Mouse (Mus musculus): ENCODE measurements around the gene Cdkn1a. TPM values are rescaled to one million over a fixed set of nuclear protein-coding genes. Genes with fewer than 3 reads are reported as not detected.
"Not testable (repeated sequence)": the region's sequence is repeated elsewhere in the genome, so short reads cannot be mapped to it uniquely, and the experiment has no call there.

The Cdkn1a gene
- 47.2 and 51.0 TPM in 2 replicates for polyA plus RNA-seq (2015; fragmentation: Nextera tagmentation; extraction: Ambion mirVana)

- no peak within 1 kb of the TSS for H3K4me3 ChIP-seq
- H3K27me3 ChIP-seq, result peaks cover 35% of the 10 kb centered on the region
- peaks cover 29% of the 10 kb centered on the region for H3K4me1 ChIP-seq (replicated peaks)
- no peak for ATAC-seq (ENCODE audit: low read depth)
- H3K36me3 ChIP-seq, result no peaks in the 10 kb centered on the region
- no peaks in the 10 kb centered on the region for H3K9me3 ChIP-seq
- no peak within 1 kb of the TSS for H3K9ac ChIP-seq
- WGBS, result 83% methylated on average over 3 of the region's 3 CpGs
- no peak within 1 kb of the TSS for H3K27ac ChIP-seq (replicated peaks)
- H3K4me2 ChIP-seq, result no peak within 1 kb of the TSS
These were observed at the start of gene Cdkn1a for GRCm38 (mm10) chr17:29090776-29091175. TSS of gene Cdkn1a (plus strand) at chr17:29090976.

DNA sequence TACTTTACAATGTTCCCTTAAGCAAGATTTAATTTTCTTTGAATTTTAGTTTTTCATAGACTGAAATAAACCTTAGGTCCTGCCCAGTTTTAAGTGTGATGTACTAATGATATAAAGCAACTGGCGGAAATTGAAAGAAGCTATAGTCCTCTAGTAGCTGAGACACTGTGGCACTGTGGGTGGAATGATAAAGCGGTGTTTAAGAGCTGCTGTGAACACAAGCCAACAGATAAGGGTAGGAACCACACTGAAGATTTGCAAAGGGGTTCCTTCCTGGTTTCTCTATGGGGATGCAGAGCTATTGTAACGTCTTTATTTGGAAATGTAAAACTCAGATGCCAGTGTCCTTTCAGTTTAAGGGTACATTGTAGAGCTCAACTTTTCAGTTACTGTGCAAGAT, 49.1 kb upstream of the Cdkn1a start:
- peaks cover 32% of the 10 kb centered on the region for H3K4me1 ChIP-seq (replicated peaks)
- not testable (repeated sequence) for H3K9ac ChIP-seq; H3K4me2 ChIP-seq; ATAC-seq (ENCODE audit: low read depth); H3K27me3 ChIP-seq; H3K27ac ChIP-seq (replicated peaks); H3K9me3 ChIP-seq; H3K4me3 ChIP-seq
- H3K36me3 ChIP-seq, result peaks cover 94% of the 10 kb centered on the region
- 90% methylated on average over 3 of the region's 3 CpGs for WGBS

DNA sequence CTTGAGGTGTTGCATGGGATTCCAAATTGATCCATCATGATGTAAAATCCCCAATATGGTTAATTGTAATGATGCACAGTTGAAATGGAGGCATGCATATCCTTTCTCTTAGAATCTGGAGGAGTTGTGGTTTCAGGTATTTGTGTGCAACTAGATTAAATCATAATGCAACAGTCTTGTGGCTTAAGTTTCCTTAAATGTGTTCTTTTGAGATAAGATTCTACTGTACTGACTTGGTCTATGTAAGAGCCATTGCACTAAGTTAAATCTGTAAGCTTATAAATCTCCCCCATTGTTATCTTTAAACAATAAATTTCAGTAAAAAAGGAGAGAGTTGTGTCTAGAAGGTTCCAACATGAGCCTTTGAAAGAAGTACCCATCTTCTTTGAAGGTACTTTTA, 48.2 kb upstream of the Cdkn1a start:
- Histone ChIP-seq H3K4me1 (replicated peaks) (peaks cover 23% of the 10 kb centered on the region), H3K4me3 (no peak overlapping the region), H3K27ac (replicated peaks) (no peak overlapping the region), H3K9ac (no peak overlapping the region), H3K36me3 (peaks cover 94% of the 10 kb centered on the region), H3K4me2 (no peak overlapping the region), H3K9me3 (no peaks in the 10 kb centered on the region), H3K27me3 (no peaks in the 10 kb centered on the region)
- ATAC-seq (ENCODE audit: low read depth), result no peak

GRCm38 (mm10) chr17:29043583-29043982, 47.2 kb upstream of the Cdkn1a start:
- no peak overlapping the region for H3K4me3 ChIP-seq
- 91% methylated on average over 3 of the region's 3 CpGs for WGBS

GRCm38 (mm10) chr17:29044146-29044924, 46.4 kb upstream of the Cdkn1a start:
- no peaks in the 10 kb centered on the region for H3K27me3 ChIP-seq
- no peak for ATAC-seq (ENCODE audit: low read depth)
- WGBS, result 91% methylated on average over 6 of the region's 6 CpGs

More at GRCm38 (mm10) chr17:29043583-29043982, 47.2 kb upstream of the Cdkn1a start:
- Histone ChIP-seq H3K27me3 (no peaks in the 10 kb centered on the region), H3K27ac (replicated peaks) (no peak overlapping the region), H3K9ac (no peak overlapping the region), H3K36me3 (peaks cover 90% of the 10 kb centered on the region), H3K4me1 (replicated peaks) (peaks cover 15% of the 10 kb centered on the region), H3K9me3 (no peaks in the 10 kb centered on the region), H3K4me2 (no peak overlapping the region)
- ATAC-seq (ENCODE audit: low read depth), result no peak

GRCm38 (mm10) chr17:29044925-29045319, 45.9 kb upstream of the Cdkn1a start:
- ATAC-seq (ENCODE audit: low read depth), result no peak
- Histone ChIP-seq H3K27ac (replicated peaks) (no peak overlapping the region), H3K27me3 (no peaks in the 10 kb centered on the region), H3K4me2 (no peak overlapping the region), H3K9ac (no peak overlapping the region), H3K36me3 (peaks cover 77% of the 10 kb centered on the region), H3K9me3 (no peaks in the 10 kb centered on the region), H3K4me1 (replicated peaks) (peaks cover 6% of the 10 kb centered on the region; the same call in 1 of the 2 replicates), H3K4me3 (no peak overlapping the region)
- 47% methylated on average over 1 of the region's 1 CpGs for WGBS

More at GRCm38 (mm10) chr17:29044146-29044924, 46.4 kb upstream of the Cdkn1a start:
- Histone ChIP-seq H3K9ac (no peak overlapping the region), H3K27ac (replicated peaks) (no peak overlapping the region), H3K4me2 (no peak overlapping the region), H3K9me3 (no peaks in the 10 kb centered on the region), H3K36me3 (peaks cover 83% of the 10 kb centered on the region), H3K4me3 (no peak overlapping the region), H3K4me1 (replicated peaks) (peaks cover 10% of the 10 kb centered on the region)

- peaks cover 5% of the 10 kb centered on the region; the same call in 1 of the 2 replicates for H3K4me1 ChIP-seq (replicated peaks)
- H3K27ac ChIP-seq (replicated peaks), result no peak overlapping the region
- 72% methylated on average over 12 of the region's 12 CpGs for WGBS
- H3K4me2 ChIP-seq, result no peak overlapping the region
- H3K27me3 ChIP-seq, result no peaks in the 10 kb centered on the region
- H3K9me3 ChIP-seq, result no peaks in the 10 kb centered on the region
- peaks cover 67% of the 10 kb centered on the region for H3K36me3 ChIP-seq
- ATAC-seq (ENCODE audit: low read depth), result no peak
- H3K4me3 ChIP-seq, result no peak overlapping the region
- H3K9ac ChIP-seq, result no peak overlapping the region
These were observed 44.8 kb upstream of the Cdkn1a start for GRCm38 (mm10) chr17:29045741-29046530.

DNA sequence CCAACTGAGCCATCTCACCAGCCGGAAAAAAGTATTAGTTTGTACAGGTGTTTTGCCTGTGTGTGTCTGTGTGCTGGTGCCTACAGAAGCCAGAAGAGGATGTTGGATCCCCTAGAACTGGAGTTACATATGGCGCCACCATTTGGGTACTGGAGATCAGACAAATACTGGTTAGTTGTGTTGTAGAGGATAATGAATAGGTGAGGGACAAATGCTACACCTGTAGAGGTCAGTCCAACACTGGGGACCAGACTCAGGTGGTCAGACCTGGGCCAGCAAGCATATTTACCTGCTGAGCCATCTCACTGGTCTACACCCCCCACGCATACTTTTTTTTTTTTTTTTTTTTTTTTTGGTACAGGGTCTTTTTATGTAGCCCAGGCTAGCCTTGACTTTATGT, 43.9 kb upstream of the Cdkn1a start:
- Histone ChIP-seq H3K4me1 (replicated peaks) (peaks cover 9% of the 10 kb centered on the region; the same call in 1 of the 2 replicates), H3K4me2 (no peak overlapping the region), H3K27ac (replicated peaks) (no peak overlapping the region), H3K4me3 (no peak overlapping the region), H3K36me3 (peaks cover 61% of the 10 kb centered on the region), H3K9me3 (no peaks in the 10 kb centered on the region), H3K27me3 (no peaks in the 10 kb centered on the region), H3K9ac (no peak overlapping the region)
- ATAC-seq (ENCODE audit: low read depth), result no peak
- WGBS, result 87% methylated on average over 3 of the region's 3 CpGs

DNA sequence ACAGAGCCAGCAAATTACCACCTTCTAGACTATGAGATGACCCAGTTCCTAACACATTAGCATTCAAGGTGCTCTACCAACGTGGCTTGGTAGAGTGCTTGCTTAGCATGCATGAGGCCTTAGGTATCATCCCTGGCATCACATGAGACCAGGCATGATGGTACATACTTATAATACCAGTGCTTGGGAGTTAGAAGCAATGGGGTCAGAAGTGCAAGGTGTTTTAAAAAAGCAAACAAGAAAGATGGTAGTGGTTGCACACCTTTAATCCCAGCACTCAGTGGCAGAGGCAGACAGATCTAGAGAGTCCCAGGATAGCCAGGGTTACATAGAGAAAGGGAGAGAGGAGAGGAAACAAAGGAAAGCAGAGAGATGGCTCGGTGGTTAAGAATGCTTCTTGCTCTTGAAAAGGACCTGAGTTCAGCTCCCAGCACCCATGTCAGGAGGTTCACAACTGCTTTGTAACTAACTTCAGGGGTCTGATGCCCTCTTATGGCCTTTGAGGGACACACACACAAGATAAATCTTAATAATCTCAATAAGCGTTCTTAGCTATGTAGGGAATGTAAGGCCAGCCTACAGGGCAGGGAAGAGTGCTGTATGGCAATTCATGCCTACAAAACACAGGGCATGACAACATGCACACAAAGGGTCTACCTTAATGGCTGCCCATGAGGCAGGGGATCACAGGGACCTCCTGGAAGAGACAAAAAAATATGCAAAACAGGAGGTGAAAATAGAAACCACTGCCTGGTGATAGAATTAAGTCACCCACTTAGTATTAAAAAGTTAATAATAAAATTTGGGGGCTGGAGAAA, 42.9 kb upstream of the Cdkn1a start:
- Histone ChIP-seq H3K9me3 (no peaks in the 10 kb centered on the region), H3K4me2 (no peak overlapping the region), H3K4me1 (replicated peaks) (peaks cover 9% of the 10 kb centered on the region; the same call in 1 of the 2 replicates), H3K36me3 (peaks cover 51% of the 10 kb centered on the region), H3K9ac (no peak overlapping the region), H3K4me3 (no peak overlapping the region), H3K27ac (replicated peaks) (no peak overlapping the region), H3K27me3 (no peaks in the 10 kb centered on the region)
- ATAC-seq (ENCODE audit: low read depth), result no peak
- WGBS, result 68% methylated on average over 3 of the region's 3 CpGs

GRCm38 (mm10) chr17:29048748-29049507, 41.8 kb upstream of the Cdkn1a start:
- H3K4me3 ChIP-seq, result no peak overlapping the region
- peaks cover 9% of the 10 kb centered on the region; the same call in 1 of the 2 replicates for H3K4me1 ChIP-seq (replicated peaks)
- no peak overlapping the region for H3K9ac ChIP-seq
- ATAC-seq (ENCODE audit: low read depth), result peak; percentile 42; the same call in 1 of the 2 replicates
- 22% methylated on average over 13 of the region's 13 CpGs for WGBS
- H3K27ac ChIP-seq (replicated peaks), result no peak overlapping the region
- no peaks in the 10 kb centered on the region for H3K27me3 ChIP-seq
- H3K4me2 ChIP-seq, result no peak overlapping the region
- H3K36me3 ChIP-seq, result peaks cover 41% of the 10 kb centered on the region
- H3K9me3 ChIP-seq, result no peaks in the 10 kb centered on the region

GRCm38 (mm10) chr17:29049508-29049889, 41.3 kb upstream of the Cdkn1a start:
- Histone ChIP-seq H3K4me1 (replicated peaks) (peaks cover 9% of the 10 kb centered on the region; the same call in 1 of the 2 replicates), H3K27me3 (no peaks in the 10 kb centered on the region), H3K4me3 (no peak overlapping the region), H3K27ac (replicated peaks) (no peak overlapping the region), H3K4me2 (no peak overlapping the region), H3K9me3 (no peaks in the 10 kb centered on the region), H3K9ac (0 out of 2 replicates have a peak overlapping the region, but pooled peaks have one; percentile 31), H3K36me3 (peaks cover 35% of the 10 kb centered on the region)
- no peak for ATAC-seq (ENCODE audit: low read depth)
- WGBS, result 74% methylated on average over 5 of the region's 5 CpGs

Measured in neural tube, embryonic 13.5 days (tissue).